Mouse (Mus musculus): Measurements from ENCODE around the gene Dchs1. TPM values are rescaled to one million over a fixed set of nuclear protein-coding genes. Genes with fewer than 3 reads are reported as not detected.
"Not testable (repeated sequence)": the region's sequence is repeated elsewhere in the genome, so short reads cannot be mapped to it uniquely, and the experiment has no call there.

The Dchs1 gene
- polyA plus RNA-seq, 1 experiment from 2014 or later = 3.1 TPM

GRCm38 (mm10) chr7:105735464-105735863 is 52.0 kb downstream of the Dchs1 start:
- H3K4me1 ChIP-seq (ENCODE audit: control insufficient read depth, insufficient read depth, low read length) = peaks cover 23% of the 10 kb centered on the region
- ATAC-seq (replicated peaks; ENCODE audit: extremely low read depth, insufficient read depth, low FRiP score); H3K27me3 ChIP-seq (ENCODE audit: control insufficient read depth, insufficient read depth, low read length); H3K9me3 ChIP-seq (replicated peaks; ENCODE audit: control insufficient read depth, low read length): not testable (repeated sequence)
- peak overlapping the region; percentile 98 for H3K9ac ChIP-seq (ENCODE audit: low read length)
- peak overlapping the region; percentile 84 for H3K4me2 ChIP-seq (ENCODE audit: low read depth, low read length)
- peak overlapping the region; percentile 94 for H3K4me3 ChIP-seq (ENCODE audit: low read length)
- peaks cover 43% of the 10 kb centered on the region for H3K36me3 ChIP-seq (ENCODE audit: control insufficient read depth, insufficient read depth)
- H3K27ac ChIP-seq (ENCODE audit: low read length) = peak overlapping the region; percentile 98
- 50% methylated on average over 4 of the region's 4 CpGs for WGBS

DNA sequence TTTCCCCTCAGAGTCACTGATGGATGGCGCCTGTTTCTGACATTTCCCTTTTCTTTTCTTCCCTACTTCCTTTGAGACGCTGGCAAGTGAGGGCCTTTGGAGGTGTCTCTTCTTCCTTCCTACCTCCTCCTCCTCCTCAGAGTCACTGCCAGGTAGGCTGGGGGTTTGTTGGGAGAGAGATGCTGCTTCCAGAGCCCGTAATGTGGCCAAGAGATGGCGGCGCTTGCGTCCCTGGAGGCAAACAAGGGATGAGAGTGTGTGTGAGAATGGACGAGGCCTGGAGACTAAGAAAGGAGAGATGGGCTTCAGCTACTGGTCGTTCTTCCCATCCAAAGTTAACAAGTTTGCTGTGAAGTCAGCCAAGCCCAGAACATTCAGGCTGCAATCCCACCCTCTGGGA is 52.6 kb downstream of the Dchs1 start:
- no peaks in the 10 kb centered on the region for H3K9me3 ChIP-seq (replicated peaks; ENCODE audit: control insufficient read depth, low read length)
- no peak overlapping the region for H3K27ac ChIP-seq (ENCODE audit: low read length)
- H3K4me2 ChIP-seq (ENCODE audit: low read depth, low read length) = no peak overlapping the region
- peaks cover 41% of the 10 kb centered on the region for H3K36me3 ChIP-seq (ENCODE audit: control insufficient read depth, insufficient read depth)
- no peak overlapping the region for H3K9ac ChIP-seq (ENCODE audit: low read length)
- WGBS = 79% methylated on average over 8 of the region's 8 CpGs
- H3K4me3 ChIP-seq (ENCODE audit: low read length) = no peak overlapping the region
- peaks cover 23% of the 10 kb centered on the region for H3K4me1 ChIP-seq (ENCODE audit: control insufficient read depth, insufficient read depth, low read length)
- no peaks in the 10 kb centered on the region for H3K27me3 ChIP-seq (ENCODE audit: control insufficient read depth, insufficient read depth, low read length)
- no peak for ATAC-seq (replicated peaks; ENCODE audit: extremely low read depth, insufficient read depth, low FRiP score)

- H3K4me1 ChIP-seq (ENCODE audit: control insufficient read depth, insufficient read depth, low read length) = peaks cover 17% of the 10 kb centered on the region
- H3K27ac ChIP-seq (ENCODE audit: low read length) = no peak overlapping the region
- no peak overlapping the region for H3K9ac ChIP-seq (ENCODE audit: low read length)
- no peak overlapping the region for H3K4me2 ChIP-seq (ENCODE audit: low read depth, low read length)
- no peak for ATAC-seq (replicated peaks; ENCODE audit: extremely low read depth, insufficient read depth, low FRiP score)
- 93% methylated on average over 11 of the region's 11 CpGs for WGBS
- H3K9me3 ChIP-seq (replicated peaks; ENCODE audit: control insufficient read depth, low read length) = no peaks in the 10 kb centered on the region
- H3K27me3 ChIP-seq (ENCODE audit: control insufficient read depth, insufficient read depth, low read length) = no peaks in the 10 kb centered on the region
- H3K4me3 ChIP-seq (ENCODE audit: low read length) = no peak overlapping the region
- peaks cover 45% of the 10 kb centered on the region for H3K36me3 ChIP-seq (ENCODE audit: control insufficient read depth, insufficient read depth)
These were observed 53.6 kb downstream of the Dchs1 start for GRCm38 (mm10) chr7:105733836-105734235.

DNA sequence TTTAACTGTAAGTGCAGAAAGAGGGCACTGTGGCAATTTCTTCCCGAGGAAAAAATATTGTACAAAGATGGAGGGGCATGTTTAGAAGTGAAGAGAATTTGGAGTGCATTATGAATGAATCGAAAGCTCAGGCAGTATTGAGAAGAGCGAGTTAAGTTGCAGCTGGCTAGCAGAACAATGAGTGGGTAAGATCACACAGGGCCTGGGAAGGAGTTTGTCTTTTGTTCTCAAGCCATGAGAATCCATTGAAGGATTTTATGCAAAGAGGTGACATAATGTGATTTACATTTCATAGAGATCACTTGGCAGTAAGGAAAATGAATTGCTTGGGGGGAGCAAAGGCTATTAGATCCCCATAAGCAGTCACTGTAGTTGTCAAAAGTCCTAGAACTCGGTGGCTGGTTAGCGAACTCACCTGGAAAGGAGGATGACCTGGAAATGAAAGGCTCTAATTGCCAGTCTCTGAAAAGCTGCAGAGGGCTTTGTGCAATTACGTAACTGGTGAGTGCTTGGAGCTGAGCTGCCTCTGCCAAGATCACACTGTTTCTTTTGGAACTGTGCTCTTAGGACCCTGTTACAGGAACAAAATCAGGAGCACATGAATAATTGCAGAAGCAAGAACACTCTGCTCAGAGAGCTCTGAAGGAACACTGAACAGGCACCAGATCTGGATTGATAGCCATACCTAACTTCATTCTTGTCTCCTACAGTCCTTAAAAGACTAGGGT is 58.6 kb downstream of the Dchs1 start:
- Histone ChIP-seq H3K36me3 (ENCODE audit: control insufficient read depth, insufficient read depth) (peaks cover 39% of the 10 kb centered on the region), H3K27ac (ENCODE audit: low read length) (no peak overlapping the region), H3K4me2 (ENCODE audit: low read depth, low read length) (no peak overlapping the region), H3K27me3 (ENCODE audit: control insufficient read depth, insufficient read depth, low read length) (no peaks in the 10 kb centered on the region), H3K9ac (ENCODE audit: low read length) (no peak overlapping the region), H3K4me3 (ENCODE audit: low read length) (no peak overlapping the region), H3K4me1 (ENCODE audit: control insufficient read depth, insufficient read depth, low read length) (no peaks in the 10 kb centered on the region), H3K9me3 (replicated peaks; ENCODE audit: control insufficient read depth, low read length) (no peaks in the 10 kb centered on the region)
- 79% methylated on average over 6 of the region's 6 CpGs for WGBS
- ATAC-seq (replicated peaks; ENCODE audit: extremely low read depth, insufficient read depth, low FRiP score) = no peak

- no peaks in the 10 kb centered on the region for H3K27me3 ChIP-seq (ENCODE audit: control insufficient read depth, insufficient read depth, low read length)
- H3K4me3 ChIP-seq (ENCODE audit: low read length) = no peak overlapping the region
- H3K4me2 ChIP-seq (ENCODE audit: low read depth, low read length) = no peak overlapping the region
- ATAC-seq (replicated peaks; ENCODE audit: extremely low read depth, insufficient read depth, low FRiP score) = no peak
- H3K36me3 ChIP-seq (ENCODE audit: control insufficient read depth, insufficient read depth) = peaks cover 20% of the 10 kb centered on the region
- no peak overlapping the region for H3K9ac ChIP-seq (ENCODE audit: low read length)
- WGBS = 93% methylated on average over 4 of the region's 4 CpGs
- H3K4me1 ChIP-seq (ENCODE audit: control insufficient read depth, insufficient read depth, low read length) = no peaks in the 10 kb centered on the region
- H3K27ac ChIP-seq (ENCODE audit: low read length) = no peak overlapping the region
- no peaks in the 10 kb centered on the region for H3K9me3 ChIP-seq (replicated peaks; ENCODE audit: control insufficient read depth, low read length)
These were observed 60.5 kb downstream of the Dchs1 start for GRCm38 (mm10) chr7:105726980-105727325.

DNA sequence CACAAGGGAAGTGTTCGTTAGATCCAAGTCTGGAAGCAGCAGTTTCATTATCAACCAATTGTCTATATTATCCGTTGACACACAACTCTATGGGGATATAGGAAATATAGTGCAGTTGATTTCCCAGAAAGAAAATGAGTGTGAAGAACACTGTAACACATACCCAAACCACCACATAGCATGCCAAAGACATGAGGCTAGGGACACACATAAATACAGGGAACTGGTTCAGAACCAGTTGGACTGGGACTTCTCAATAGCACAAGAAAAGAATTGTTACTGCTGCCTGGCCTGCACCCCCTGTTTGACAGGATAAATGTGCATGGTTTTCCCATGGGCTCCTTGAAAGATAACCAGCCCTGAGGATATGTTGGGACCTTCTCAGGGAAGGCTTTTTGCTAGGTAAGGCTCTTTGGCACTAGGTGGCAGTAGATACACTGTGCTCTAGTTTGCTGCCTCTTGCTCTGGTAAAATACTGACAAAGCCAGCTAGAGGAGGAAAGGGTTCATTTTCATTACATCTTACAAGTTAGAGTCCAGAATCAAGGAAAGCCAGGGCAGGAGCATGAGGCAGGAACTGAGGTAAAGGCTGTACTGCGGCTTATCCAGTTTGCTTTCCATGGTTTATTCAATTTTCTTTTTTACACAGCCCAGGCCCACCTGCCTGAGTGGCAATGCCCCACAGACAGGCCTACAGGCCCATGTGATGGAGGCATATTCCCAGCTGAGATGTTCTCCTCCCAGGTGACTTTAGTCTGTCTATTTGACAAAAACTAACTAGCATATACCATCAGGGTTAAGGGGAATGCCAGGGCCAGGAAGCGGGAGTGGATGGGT is 61.1 kb downstream of the Dchs1 start:
- no peak overlapping the region for H3K4me3 ChIP-seq (ENCODE audit: low read length)
- 0 out of 2 replicates have a peak, but pooled peaks have one; percentile 37 for ATAC-seq (replicated peaks; ENCODE audit: extremely low read depth, insufficient read depth, low FRiP score)
- H3K4me2 ChIP-seq (ENCODE audit: low read depth, low read length) = no peak overlapping the region
- H3K36me3 ChIP-seq (ENCODE audit: control insufficient read depth, insufficient read depth) = peaks cover 14% of the 10 kb centered on the region
- H3K27me3 ChIP-seq (ENCODE audit: control insufficient read depth, insufficient read depth, low read length) = no peaks in the 10 kb centered on the region
- H3K27ac ChIP-seq (ENCODE audit: low read length) = no peak overlapping the region
- H3K9ac ChIP-seq (ENCODE audit: low read length) = no peak overlapping the region
- no peaks in the 10 kb centered on the region for H3K4me1 ChIP-seq (ENCODE audit: control insufficient read depth, insufficient read depth, low read length)
- WGBS = 83% methylated on average over 4 of the region's 4 CpGs
- no peaks in the 10 kb centered on the region for H3K9me3 ChIP-seq (replicated peaks; ENCODE audit: control insufficient read depth, low read length)

- Histone ChIP-seq H3K27me3 (ENCODE audit: control insufficient read depth, insufficient read depth, low read length) (no peaks in the 10 kb centered on the region), H3K4me1 (ENCODE audit: control insufficient read depth, insufficient read depth, low read length) (no peaks in the 10 kb centered on the region), H3K9ac (ENCODE audit: low read length) (no peak overlapping the region), H3K4me3 (ENCODE audit: low read length) (no peak overlapping the region), H3K27ac (ENCODE audit: low read length) (no peak overlapping the region), H3K4me2 (ENCODE audit: low read depth, low read length) (no peak overlapping the region), H3K36me3 (ENCODE audit: control insufficient read depth, insufficient read depth) (no peaks in the 10 kb centered on the region), H3K9me3 (replicated peaks; ENCODE audit: control insufficient read depth, low read length) (no peaks in the 10 kb centered on the region)
- WGBS = 57% methylated on average over 2 of the region's 2 CpGs
- ATAC-seq (replicated peaks; ENCODE audit: extremely low read depth, insufficient read depth, low FRiP score) = no peak
These were observed 65.5 kb downstream of the Dchs1 start for GRCm38 (mm10) chr7:105721916-105722315.

DNA sequence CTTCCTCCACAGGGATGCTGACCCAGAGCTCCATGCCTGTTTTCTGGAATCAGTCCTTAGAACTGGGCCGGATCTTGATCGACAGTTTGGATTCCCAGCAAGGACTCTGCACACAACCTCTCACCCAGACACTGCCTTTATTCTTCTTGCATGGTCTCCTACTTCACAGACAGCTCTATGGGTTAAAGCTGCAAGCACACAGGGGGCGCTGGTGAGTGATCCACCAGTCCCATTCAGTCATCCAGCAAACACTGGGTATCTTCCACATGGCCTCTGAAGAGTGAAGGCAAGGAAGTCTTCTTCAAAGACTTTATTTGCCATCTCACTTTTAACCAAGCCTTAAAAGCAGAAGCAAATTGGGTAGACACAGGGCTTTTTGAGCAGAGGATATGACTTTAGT is 72.1 kb downstream of the Dchs1 start:
- Histone ChIP-seq H3K9me3 (replicated peaks; ENCODE audit: control insufficient read depth, low read length) (no peaks in the 10 kb centered on the region), H3K27me3 (ENCODE audit: control insufficient read depth, insufficient read depth, low read length) (no peaks in the 10 kb centered on the region), H3K27ac (ENCODE audit: low read length) (no peak overlapping the region), H3K36me3 (ENCODE audit: control insufficient read depth, insufficient read depth) (no peaks in the 10 kb centered on the region), H3K4me1 (ENCODE audit: control insufficient read depth, insufficient read depth, low read length) (no peaks in the 10 kb centered on the region), H3K9ac (ENCODE audit: low read length) (no peak overlapping the region), H3K4me2 (ENCODE audit: low read depth, low read length) (no peak overlapping the region), H3K4me3 (ENCODE audit: low read length) (no peak overlapping the region)
- 56% methylated on average over 3 of the region's 3 CpGs for WGBS
- ATAC-seq (replicated peaks; ENCODE audit: extremely low read depth, insufficient read depth, low FRiP score) = no peak

DNA sequence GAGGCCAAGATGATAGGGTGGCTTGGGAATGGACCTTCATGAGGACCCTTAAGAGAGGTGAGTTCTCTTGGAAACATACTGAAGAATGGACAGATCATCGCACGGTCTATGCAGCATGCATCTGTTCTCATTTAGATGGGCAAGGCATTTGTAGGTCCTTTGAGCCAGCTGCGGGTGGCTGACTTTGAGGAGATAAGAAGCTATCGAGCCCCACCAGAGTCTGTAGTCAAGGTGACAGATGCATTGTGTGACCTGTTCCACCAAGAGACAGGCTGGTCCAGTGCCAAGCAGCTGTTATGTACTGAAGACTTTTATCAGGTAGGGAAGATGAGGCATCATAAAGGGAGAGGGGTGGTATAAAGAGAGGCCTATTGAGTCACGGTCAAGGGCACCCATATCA is 78.7 kb downstream of the Dchs1 start:
- Histone ChIP-seq H3K27ac (ENCODE audit: low read length) (no peak overlapping the region), H3K4me3 (ENCODE audit: low read length) (no peak overlapping the region), H3K4me1 (ENCODE audit: control insufficient read depth, insufficient read depth, low read length) (no peaks in the 10 kb centered on the region), H3K9ac (ENCODE audit: low read length) (no peak overlapping the region), H3K27me3 (ENCODE audit: control insufficient read depth, insufficient read depth, low read length) (no peaks in the 10 kb centered on the region), H3K4me2 (ENCODE audit: low read depth, low read length) (no peak overlapping the region), H3K36me3 (ENCODE audit: control insufficient read depth, insufficient read depth) (no peaks in the 10 kb centered on the region), H3K9me3 (replicated peaks; ENCODE audit: control insufficient read depth, low read length) (no peaks in the 10 kb centered on the region)
- WGBS = 84% methylated on average over 5 of the region's 5 CpGs
- no peak for ATAC-seq (replicated peaks; ENCODE audit: extremely low read depth, insufficient read depth, low FRiP score)

Measured in heart, embryonic 16.5 days (tissue).